Mouse (Mus musculus) neural tube, embryonic 15.5 days (tissue): Measurements from ENCODE around the gene Ppa1. TPM values are rescaled to one million over a fixed set of nuclear protein-coding genes. Genes with fewer than 3 reads are reported as not detected.

ENCODE experiments used
- ATAC-seq: fragments of 200-750 bp; cut with Nextera tagmentation; 2 replicates; pipeline ENCODE4 v1.8.0; 2017; ENCODE audit warnings: mild to moderate bottlenecking, moderate TSS enrichment, moderate library complexity; ENCODE audit not compliant: low FRiP score
- H3K27ac ChIP-seq: fragments of 300-500 bp; sonication (generic); replicated peaks from 2 replicates; pipeline ENCODE4 v1.5.1; 2015; ENCODE audit warnings: mild to moderate bottlenecking, inconsistent platforms
- H3K27me3 ChIP-seq: fragments of 300-500 bp; sonication (generic); replicated peaks from 2 replicates; pipeline ENCODE4 v1.6.1; 2015; ENCODE audit warnings: inconsistent platforms
- H3K36me3 ChIP-seq: fragments of 300-500 bp; sonication (generic); 2 replicates; pipeline ENCODE4 v1.6.1; 2015; ENCODE audit warnings: inconsistent platforms
- H3K4me1 ChIP-seq: fragments of 300-500 bp; sonication (generic); 2 replicates; pipeline ENCODE4 v1.6.1; 2015; ENCODE audit warnings: inconsistent platforms
- H3K4me2 ChIP-seq: fragments of 300-500 bp; sonication (generic); 2 replicates; pipeline ENCODE4 v1.6.1; 2015; ENCODE audit warnings: inconsistent platforms, mild to moderate bottlenecking, moderate library complexity
- H3K4me3 ChIP-seq: fragments of 300-500 bp; sonication (generic); replicated peaks from 2 replicates; pipeline ENCODE4 v1.5.1; 2015; ENCODE audit warnings: mild to moderate bottlenecking, inconsistent platforms
- H3K9ac ChIP-seq: fragments of 300-500 bp; sonication (generic); replicated peaks from 2 replicates; pipeline ENCODE4 v1.6.1; 2015; ENCODE audit warnings: mild to moderate bottlenecking, inconsistent platforms
- H3K9me3 ChIP-seq: fragments of 300-500 bp; sonication (generic); replicated peaks from 2 replicates; pipeline ENCODE4 v1.6.1; 2016; ENCODE audit warnings: inconsistent platforms
- WGBS: fragments of 180-500 bp; shearing (Covaris S2); methylation state at CpG from one replicate; pipeline ENCODE4 v1.1.7; 2015; ENCODE audit warnings: mixed read lengths; 5-methylcytosine and 5-hydroxymethylcytosine counted together
- polyA plus RNA-seq: library from polyadenylated mRNA; unstranded; fragments of >200 nt; fragmentation: Nextera tagmentation; extraction: Ambion mirVana; gene quantifications from 2 replicates; pipeline ENCODE4 v1.2.1, GENCODE M21; 2015

Gene Ppa1
- polyA plus RNA-seq, 1 experiment from 2014 or later: 200 TPM

DNA sequence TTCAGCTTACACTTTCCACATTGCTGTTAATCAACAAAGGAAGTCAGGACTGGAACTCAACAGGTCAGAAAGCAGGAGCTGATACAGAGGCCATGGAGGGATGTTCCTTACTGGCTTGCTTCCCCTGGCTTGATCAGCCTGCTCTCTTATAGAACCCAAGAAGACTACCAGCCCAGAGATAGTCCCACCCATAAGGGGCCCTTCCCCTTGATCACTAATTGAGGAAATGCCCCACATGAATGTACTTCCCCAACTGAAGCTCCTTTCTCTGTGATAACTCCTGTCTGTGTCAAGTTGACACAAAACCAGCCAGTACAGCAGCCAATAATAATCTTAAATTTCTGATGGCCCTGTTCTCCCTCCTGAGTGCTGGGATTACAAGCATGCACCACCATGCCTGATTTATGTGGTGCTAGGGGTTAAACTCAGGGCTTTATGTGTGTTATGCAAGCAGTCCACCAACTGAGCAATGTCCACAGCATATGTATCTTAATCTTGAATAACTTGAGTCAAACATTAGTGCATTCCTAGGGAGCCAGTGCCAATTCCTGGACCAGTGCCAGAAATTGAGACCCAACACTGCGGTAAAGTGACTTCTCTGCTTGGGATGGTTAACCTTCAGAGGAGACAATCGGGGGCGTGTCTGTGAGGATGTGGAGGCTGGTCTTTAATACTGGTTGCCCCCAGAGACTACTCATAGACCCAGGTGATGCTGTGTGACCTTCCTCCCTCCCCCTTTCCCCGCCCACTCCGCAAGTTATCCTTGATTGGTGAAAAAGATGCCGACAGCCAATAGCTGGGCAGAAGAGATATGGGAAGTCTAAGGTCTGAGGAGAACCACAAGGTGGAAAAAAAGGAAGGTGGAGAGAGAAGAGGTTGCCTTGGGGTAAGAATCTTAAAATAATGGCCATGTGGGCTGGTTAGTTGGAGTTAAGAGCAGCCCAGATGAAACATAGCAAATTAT, 58.3 kb downstream of the Ppa1 start:
- Histone ChIP-seq H3K9ac (no peak overlapping the region), H3K27ac (no peak overlapping the region), H3K4me3 (no peak overlapping the region), H3K4me1 (no peaks in the 10 kb centered on the region), H3K9me3 (no peaks in the 10 kb centered on the region), H3K4me2 (no peak overlapping the region), H3K27me3 (no peaks in the 10 kb centered on the region), H3K36me3 (peaks cover 28% of the 10 kb centered on the region)
- WGBS: 74% methylated on average over 6 of the region's 6 CpGs
- ATAC-seq: no peak

DNA sequence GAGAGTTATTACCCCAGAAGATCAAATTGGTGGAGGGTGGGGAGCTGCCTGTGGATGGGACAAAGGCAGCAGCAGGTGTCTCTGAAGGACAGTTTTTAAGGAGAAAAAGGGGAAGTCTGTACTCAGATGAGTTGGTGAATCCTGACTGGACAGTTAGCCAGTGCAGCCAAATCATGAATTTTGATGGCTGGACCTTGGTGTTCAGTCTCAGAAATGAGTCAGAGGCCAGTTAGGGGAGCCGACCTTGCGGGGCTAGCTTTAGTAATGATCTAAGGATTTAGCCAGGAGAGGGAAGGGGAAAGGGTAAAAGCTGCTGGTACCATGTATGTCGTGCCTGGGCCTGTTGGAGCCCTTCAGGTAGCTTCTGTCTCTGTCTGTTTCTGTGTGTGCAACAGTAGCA, 65.2 kb downstream of the Ppa1 start:
- peaks cover 10% of the 10 kb centered on the region for H3K4me1 ChIP-seq
- 77% methylated on average over 3 of the region's 3 CpGs for WGBS
- no peaks in the 10 kb centered on the region for H3K27me3 ChIP-seq
- H3K36me3 ChIP-seq: no peaks in the 10 kb centered on the region
- H3K9ac ChIP-seq: no peak overlapping the region
- H3K4me3 ChIP-seq: no peak overlapping the region
- no peak overlapping the region for H3K27ac ChIP-seq
- no peak for ATAC-seq
- no peaks in the 10 kb centered on the region for H3K9me3 ChIP-seq
- H3K4me2 ChIP-seq: no peak overlapping the region

DNA sequence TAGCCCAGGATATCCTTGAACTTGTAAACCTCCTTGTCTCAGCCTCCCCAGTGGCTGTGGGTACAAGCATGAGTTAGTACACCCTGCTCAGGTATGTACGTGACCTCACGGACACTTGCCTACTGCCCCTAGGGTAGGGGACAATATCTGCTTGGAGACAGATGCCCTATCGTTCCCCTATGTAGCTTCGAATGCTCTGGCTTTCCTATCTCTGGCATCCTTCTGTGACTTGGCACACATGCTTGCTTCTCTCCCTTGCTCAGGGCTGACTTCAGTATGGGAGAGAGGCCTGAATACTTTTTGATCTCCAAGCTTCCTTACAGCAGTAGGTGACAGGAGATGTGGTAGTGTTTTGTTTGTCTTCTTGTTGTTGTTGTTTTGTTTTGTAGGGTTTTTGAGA, 65.8 kb downstream of the Ppa1 start:
- Histone ChIP-seq H3K36me3 (no peaks in the 10 kb centered on the region), H3K4me1 (peaks cover 10% of the 10 kb centered on the region), H3K27me3 (no peaks in the 10 kb centered on the region), H3K4me3 (no peak overlapping the region), H3K9me3 (no peaks in the 10 kb centered on the region), H3K9ac (no peak overlapping the region), H3K4me2 (no peak overlapping the region), H3K27ac (no peak overlapping the region)
- no peak for ATAC-seq
- WGBS: 98% methylated on average over 4 of the region's 4 CpGs

DNA sequence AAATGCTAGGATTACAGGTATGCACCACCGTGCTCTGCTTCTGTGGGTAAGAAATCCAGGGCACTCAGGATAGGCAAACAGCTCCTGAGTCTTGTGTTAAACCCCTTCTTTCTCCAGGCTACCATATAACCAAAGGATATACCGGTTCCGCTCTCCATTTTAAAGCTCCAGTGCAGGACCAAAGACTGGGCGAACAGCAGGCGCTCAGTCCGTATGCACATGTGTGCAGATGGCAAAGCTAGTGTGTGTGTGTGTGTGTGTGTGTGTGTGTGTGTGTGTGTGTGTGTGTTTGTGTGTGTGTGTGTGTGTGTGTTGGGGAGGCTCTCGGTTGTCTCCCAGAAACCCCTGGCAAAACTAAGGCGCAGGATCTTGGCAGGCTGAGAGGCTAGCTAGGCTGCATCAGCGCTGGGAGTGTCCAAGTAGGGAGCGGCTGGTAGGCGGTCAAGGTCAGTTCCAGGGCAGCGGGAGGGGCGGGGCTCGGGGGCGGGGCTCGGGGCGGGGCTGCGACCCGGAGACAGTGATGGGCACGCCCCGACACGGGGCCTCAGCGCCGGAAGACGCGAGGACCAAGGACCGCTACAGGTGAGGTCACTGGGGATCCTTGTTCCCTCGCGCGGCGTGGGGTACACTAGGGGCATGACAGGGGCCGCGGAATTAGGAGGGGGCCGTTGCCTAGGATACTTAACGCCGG, 66.6 kb downstream of the Ppa1 start, which contains the start of gene Aifm2:
Gene Aifm2, plus strand, starts transcription at position 493 of the 691 bp plus-strand sequence.
- WGBS: 19% methylated on average over 20 of the region's 36 CpGs
- Histone ChIP-seq H3K9ac (peak within 1 kb of the TSS; percentile 53), H3K4me1 (peaks cover 10% of the 10 kb centered on the region), H3K4me2 (peak within 1 kb of the TSS; percentile 94), H3K36me3 (no peaks in the 10 kb centered on the region), H3K27me3 (no peaks in the 10 kb centered on the region), H3K27ac (0 out of 2 replicates have a peak within 1 kb of the TSS, but pooled peaks have one; percentile 13), H3K9me3 (no peaks in the 10 kb centered on the region), H3K4me3 (peak within 1 kb of the TSS; percentile 57)
- ATAC-seq: peak; percentile 84

DNA sequence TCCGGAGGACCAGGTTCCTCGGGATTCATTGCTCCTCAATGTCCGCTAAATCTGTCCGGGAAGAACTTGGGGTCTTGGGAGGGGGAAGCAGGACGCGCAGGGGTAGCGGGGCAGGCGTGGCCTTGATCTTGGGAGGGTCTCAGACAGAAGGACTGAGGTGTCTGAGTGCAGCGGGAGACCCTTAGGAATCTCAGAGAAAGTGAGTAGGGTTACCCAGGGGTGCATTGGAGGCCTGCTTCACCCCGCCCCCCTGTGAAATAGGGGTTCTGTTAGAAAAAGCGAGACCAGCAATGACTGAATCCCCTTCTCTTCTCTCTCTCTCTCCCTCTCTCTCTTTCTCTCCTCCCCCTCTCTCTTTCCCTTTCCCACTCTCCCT, 67.1 kb downstream of the Ppa1 start:
- peak; percentile 60 for ATAC-seq
- Histone ChIP-seq H3K9me3 (no peaks in the 10 kb centered on the region), H3K9ac (peak overlapping the region; percentile 53), H3K4me3 (peak overlapping the region; percentile 57), H3K27me3 (no peaks in the 10 kb centered on the region), H3K4me1 (peaks cover 10% of the 10 kb centered on the region), H3K27ac (no peak overlapping the region), H3K4me2 (peak overlapping the region; percentile 94), H3K36me3 (no peaks in the 10 kb centered on the region)
- WGBS: 3% methylated on average over 11 of the region's 11 CpGs

DNA sequence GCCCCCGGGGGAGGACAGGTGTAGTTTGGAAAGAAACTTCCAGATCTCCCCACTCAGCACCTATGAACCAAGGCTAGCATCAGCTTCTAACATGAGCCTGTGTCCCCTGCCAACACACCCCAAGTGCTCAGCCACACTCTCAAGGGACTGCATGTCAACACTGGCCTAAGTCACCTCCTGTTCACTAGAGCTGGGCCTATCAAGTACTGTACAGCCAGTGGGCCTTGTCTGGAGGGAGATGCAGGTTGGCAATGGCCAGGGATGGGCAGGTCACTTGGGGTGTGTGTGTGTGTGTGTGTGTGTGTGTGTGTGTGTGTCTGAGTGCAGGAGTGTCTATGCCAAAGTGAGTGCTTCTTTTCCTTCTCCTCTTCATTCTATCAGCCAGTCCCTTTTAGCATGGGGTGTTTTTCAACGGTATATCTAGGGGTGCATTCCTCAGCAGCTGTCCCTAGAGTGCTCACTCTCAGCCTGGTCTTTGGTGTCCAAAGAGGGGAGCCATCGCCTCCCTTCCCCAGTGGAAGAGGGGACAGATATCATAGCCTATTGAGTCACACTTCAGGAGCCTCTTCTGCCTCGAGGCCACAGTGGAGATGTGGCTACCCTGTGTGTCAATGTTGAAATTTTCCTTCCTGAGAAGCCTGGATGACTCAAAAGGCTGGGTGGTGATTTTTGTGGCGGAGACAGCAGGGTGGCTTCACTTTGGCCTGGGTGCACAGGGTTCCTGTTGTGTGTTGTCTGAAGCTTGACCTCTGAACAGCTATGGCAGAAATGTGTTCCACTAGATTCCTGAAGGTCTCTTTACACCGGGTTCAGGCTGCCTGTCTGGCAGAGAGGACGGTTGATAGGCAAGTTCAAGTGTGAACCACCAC, 67.9 kb downstream of the Ppa1 start:
- H3K9ac ChIP-seq: no peak overlapping the region
- H3K4me3 ChIP-seq: peak overlapping the region; percentile 57
- WGBS: 72% methylated on average over 7 of the region's 7 CpGs
- no peaks in the 10 kb centered on the region for H3K27me3 ChIP-seq
- no peaks in the 10 kb centered on the region for H3K9me3 ChIP-seq
- peaks cover 10% of the 10 kb centered on the region for H3K4me1 ChIP-seq
- no peaks in the 10 kb centered on the region for H3K36me3 ChIP-seq
- H3K27ac ChIP-seq: no peak overlapping the region
- peak; percentile 43 for ATAC-seq
- H3K4me2 ChIP-seq: peak overlapping the region; percentile 94

DNA sequence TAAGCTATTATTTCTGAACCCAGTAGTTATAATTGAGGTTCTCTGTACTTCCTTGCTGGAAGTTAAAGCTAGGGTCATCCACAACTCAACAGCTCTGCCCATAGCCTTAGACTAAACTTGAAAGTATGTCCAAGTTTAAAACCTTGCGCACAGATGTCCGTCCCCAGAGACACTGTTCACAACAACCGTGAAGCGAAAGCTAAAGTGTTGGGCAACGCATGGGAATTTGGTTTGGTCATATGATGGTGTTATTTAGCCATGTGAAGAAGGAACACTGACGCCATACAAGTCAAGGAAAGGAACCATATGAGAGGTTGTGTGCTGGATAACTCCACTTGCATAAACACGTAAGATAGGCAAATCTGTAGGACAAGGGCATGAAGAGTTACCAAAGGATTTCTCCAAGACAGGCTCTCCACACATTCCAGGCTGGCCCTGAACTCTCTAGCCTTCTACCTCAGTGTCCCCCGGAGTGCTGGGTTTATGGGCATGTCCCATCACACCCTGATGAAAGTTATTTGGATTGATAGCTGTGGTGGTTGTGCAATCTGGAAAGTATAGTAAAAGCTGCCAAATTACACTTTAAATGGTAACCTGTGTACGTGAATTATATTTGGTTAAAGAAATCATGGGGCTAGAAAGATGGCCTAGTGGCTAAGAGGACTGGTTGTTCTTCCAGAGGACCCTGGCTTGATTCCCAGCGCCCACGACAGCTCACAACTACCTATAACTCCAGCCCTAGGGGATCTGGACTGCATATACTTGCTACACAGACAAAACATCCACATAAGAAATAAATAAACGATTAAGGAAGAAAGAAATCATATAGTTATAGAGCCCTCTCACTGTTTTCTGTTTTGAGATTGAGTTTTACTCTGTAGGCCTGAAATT, 69.3 kb downstream of the Ppa1 start:
- H3K9me3 ChIP-seq: no peaks in the 10 kb centered on the region
- no peak overlapping the region for H3K4me2 ChIP-seq
- peaks cover 10% of the 10 kb centered on the region for H3K4me1 ChIP-seq
- no peak overlapping the region for H3K4me3 ChIP-seq
- H3K27me3 ChIP-seq: no peaks in the 10 kb centered on the region
- no peak overlapping the region for H3K9ac ChIP-seq
- no peak for ATAC-seq
- 93% methylated on average over 12 of the region's 12 CpGs for WGBS
- H3K36me3 ChIP-seq: no peaks in the 10 kb centered on the region
- no peak overlapping the region for H3K27ac ChIP-seq

DNA sequence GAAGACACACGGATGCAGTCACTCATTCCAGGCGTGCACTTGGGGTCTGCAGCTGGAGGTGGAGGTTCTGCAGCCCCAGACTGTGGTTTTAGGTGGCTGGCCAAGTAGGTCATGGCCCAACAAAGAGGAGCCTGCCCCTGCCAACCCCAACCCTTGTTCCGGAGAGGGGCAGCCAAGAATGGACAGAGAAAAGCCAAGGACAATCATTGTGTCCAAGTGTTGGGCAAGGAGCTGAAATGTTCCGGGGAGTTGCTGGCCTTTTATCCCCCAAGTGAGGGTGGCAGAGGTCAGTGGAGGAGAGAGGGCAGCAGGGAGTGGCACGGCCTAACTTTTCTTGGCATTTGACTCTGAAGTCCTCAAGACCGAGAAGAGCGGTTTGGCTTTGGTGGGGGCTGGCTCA, 72.0 kb downstream of the Ppa1 start:
- WGBS: 92% methylated on average over 7 of the region's 7 CpGs
- H3K9ac ChIP-seq: no peak overlapping the region
- H3K4me1 ChIP-seq: peaks cover 7% of the 10 kb centered on the region
- no peak overlapping the region for H3K4me3 ChIP-seq
- no peak for ATAC-seq
- no peaks in the 10 kb centered on the region for H3K27me3 ChIP-seq
- no peaks in the 10 kb centered on the region for H3K9me3 ChIP-seq
- no peak overlapping the region for H3K27ac ChIP-seq
- H3K36me3 ChIP-seq: no peaks in the 10 kb centered on the region
- no peak overlapping the region for H3K4me2 ChIP-seq

DNA sequence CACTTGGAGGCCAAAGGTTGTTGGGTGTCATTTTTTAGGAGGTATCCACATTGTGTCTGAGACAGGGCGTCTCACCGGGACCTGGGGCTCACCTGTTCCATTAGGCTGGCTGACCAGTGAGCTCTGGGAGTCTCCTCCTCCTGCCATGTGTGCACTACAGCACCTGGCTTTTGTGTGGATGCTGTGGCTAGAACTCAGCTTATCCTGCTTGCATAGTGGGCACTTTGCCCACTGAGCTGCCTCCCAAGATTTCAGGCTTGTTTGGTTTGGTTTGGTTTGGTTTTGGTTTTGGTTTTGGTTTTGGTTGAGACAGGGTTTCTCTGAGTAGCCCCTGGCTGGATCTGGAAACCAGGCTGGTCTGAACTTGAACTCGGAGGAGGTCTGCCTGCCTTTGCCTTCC, 73.9 kb downstream of the Ppa1 start:
- Histone ChIP-seq H3K27ac (no peak overlapping the region), H3K4me2 (no peak overlapping the region), H3K36me3 (no peaks in the 10 kb centered on the region), H3K4me1 (no peaks in the 10 kb centered on the region), H3K9ac (no peak overlapping the region), H3K9me3 (no peaks in the 10 kb centered on the region), H3K4me3 (no peak overlapping the region), H3K27me3 (no peaks in the 10 kb centered on the region)
- WGBS: 87% methylated on average over 3 of the region's 3 CpGs
- ATAC-seq: no peak

DNA sequence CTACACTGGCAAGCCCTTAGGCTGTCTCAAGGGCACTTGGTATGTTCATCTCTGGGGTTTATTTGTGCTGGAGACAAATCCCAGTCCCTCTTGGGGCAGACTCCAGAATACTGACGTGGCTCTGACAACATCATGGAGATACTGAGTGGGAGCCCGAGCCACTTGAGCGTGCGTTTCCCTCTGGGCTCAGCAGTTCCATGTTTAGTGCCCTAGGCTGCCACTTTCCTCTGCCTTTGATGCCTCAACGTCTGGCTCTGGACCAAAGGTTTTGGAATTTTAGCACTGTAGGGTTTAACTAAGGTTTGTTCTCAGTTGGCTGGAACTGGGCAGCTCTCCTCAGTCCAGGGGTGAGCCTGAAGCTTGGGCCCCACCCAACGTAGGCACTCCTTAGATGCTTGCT, 74.9 kb downstream of the Ppa1 start:
- Histone ChIP-seq H3K27ac (no peak overlapping the region), H3K4me1 (no peaks in the 10 kb centered on the region), H3K9ac (no peak overlapping the region), H3K4me2 (no peak overlapping the region), H3K36me3 (no peaks in the 10 kb centered on the region), H3K4me3 (no peak overlapping the region), H3K27me3 (no peaks in the 10 kb centered on the region), H3K9me3 (no peaks in the 10 kb centered on the region)
- 70% methylated on average over 6 of the region's 6 CpGs for WGBS
- no peak for ATAC-seq
